Comparison of ENCODE assay signal across 13 mouse cellular contexts in the genomic region with DNA sequence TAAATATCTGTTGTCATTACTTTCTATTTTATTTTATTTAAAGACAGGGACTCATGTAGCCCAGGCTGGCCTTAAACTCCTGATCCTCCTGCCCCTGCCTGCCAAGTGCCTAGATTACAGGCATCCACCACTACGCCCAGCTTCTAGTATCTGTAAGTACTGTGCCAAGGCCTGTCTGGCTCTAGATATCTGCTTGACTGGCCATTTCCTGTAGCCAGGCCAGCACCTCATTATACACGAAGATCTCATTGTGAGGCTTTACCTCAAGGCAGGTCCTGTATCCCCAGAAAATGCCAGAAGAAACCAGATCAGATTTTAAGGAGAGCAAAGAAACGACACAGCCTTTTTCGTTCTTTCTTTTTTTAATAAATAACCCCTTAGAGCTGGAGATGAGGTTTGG. TPM values are rescaled to one million over a fixed set of nuclear protein-coding genes. Genes with fewer than 3 reads are reported as not detected.
DNase-seq lines count a peak whose midpoint lies in the region; ATAC-seq and TF ChIP-seq lines count a peak whose summit lies in the region.
"Had no signal": no experiment of that assay in that cellular context is flagged by ENCODE, and none has a peak within 500 bp of the region (broad histone marks: within the 10 kb centered on the region; RNA-seq: fewer than 3 reads in every experiment).

No protein-coding gene starts in this region.

- TF ChIP-seq EP300 in heart, postnatal 0 days (IDR thresholded peaks at IDR 0.05; ENCODE audit: low read depth), result no peak

- H3K4me3 ChIP-seq in forebrain, embryonic 13.5 days, result no peak overlapping the region
- no peak overlapping the region for H3K4me3 ChIP-seq in forebrain, embryonic 16.5 days (replicated peaks; ENCODE audit: low read length)
- H3K4me3 ChIP-seq in heart, postnatal 0 days (ENCODE audit: low read depth, low read length), result no peak overlapping the region
- no peak overlapping the region for H3K4me3 ChIP-seq in heart, embryonic 10.5 days
- peak overlapping the region; percentile 5; the same call in 1 of the 2 replicates for H3K4me3 ChIP-seq in layer of hippocampus, adult 2 months
- H3K4me3 ChIP-seq: limb, embryonic 15.5 days; megakaryocyte, embryonic 14.5 days; midbrain, embryonic 15.5 days; neural tube, embryonic 12.5 days had no signal

- no peak overlapping the region for H3K4me2 ChIP-seq in forebrain, embryonic 13.5 days
- no peak overlapping the region for H3K4me2 ChIP-seq in forebrain, embryonic 16.5 days (ENCODE audit: low read length)
- peak overlapping the region; percentile 47; the same call in 1 of the 2 replicates for H3K4me2 ChIP-seq in heart, postnatal 0 days (ENCODE audit: low read depth, low read length)
- H3K4me2 ChIP-seq: limb, embryonic 15.5 days; lung, embryonic 14.5 days; midbrain, embryonic 15.5 days; neural tube, embryonic 12.5 days had no signal

- H3K9ac ChIP-seq in forebrain, embryonic 13.5 days, result no peak overlapping the region
- no peak overlapping the region for H3K9ac ChIP-seq in forebrain, embryonic 16.5 days (replicated peaks; ENCODE audit: low read depth, low read length)
- H3K9ac ChIP-seq in heart, postnatal 0 days (replicated peaks; ENCODE audit: low read depth, low read length), result no peak overlapping the region
- H3K9ac ChIP-seq: limb, embryonic 15.5 days; liver, embryonic 14.5 days; lung, embryonic 14.5 days; midbrain, embryonic 15.5 days; neural tube, embryonic 12.5 days had no signal

- no peaks in the 10 kb centered on the region for H3K9me3 ChIP-seq in forebrain, embryonic 13.5 days (replicated peaks)
- H3K9me3 ChIP-seq in forebrain, embryonic 16.5 days (ENCODE audit: control insufficient read depth, low read length), result no peaks in the 10 kb centered on the region
- H3K9me3 ChIP-seq in heart, postnatal 0 days (replicated peaks; ENCODE audit: control insufficient read depth, low read length), result no peaks in the 10 kb centered on the region
- no peaks in the 10 kb centered on the region for H3K9me3 ChIP-seq in heart, embryonic 10.5 days
- H3K9me3 ChIP-seq: limb, embryonic 15.5 days; megakaryocyte, embryonic 14.5 days; midbrain, embryonic 15.5 days; neural tube, embryonic 12.5 days had no signal

- DNase-seq in heart, postnatal 0 days (ENCODE audit: low spot score), result no peak
- DNase-seq in heart, embryonic 10.5 days (ENCODE audit: low spot score), result no peak
- no peak for DNase-seq in layer of hippocampus, adult 2 months (ENCODE audit: low spot score in 2 of 2)
- DNase-seq in layer of hippocampus, adult 8-10 months (ENCODE audit: low spot score in 2 of 2), result no peak
- no peak for DNase-seq in right cerebral cortex, postnatal 4 days

- WGBS in forebrain, embryonic 13.5 days, result 94% methylated on average over 4 of the region's 4 CpGs
- WGBS in forebrain, embryonic 16.5 days, result 91% methylated on average over 4 of the region's 4 CpGs
- WGBS in heart, postnatal 0 days, result 69% methylated on average over 4 of the region's 4 CpGs
- 86% methylated on average over 4 of the region's 4 CpGs for WGBS in heart, embryonic 10.5 days

- ATAC-seq in forebrain, embryonic 13.5 days, result no peak
- no peak for ATAC-seq in forebrain, embryonic 16.5 days
- ATAC-seq in heart, postnatal 0 days (ENCODE audit: insufficient read depth, low read depth), result no peak
- ATAC-seq: midbrain, embryonic 15.5 days had no signal

- no peak for TF ChIP-seq CTCF in heart, postnatal 0 days (IDR thresholded peaks at IDR 0.05; ENCODE audit: low read depth)
- TF ChIP-seq CTCF in layer of hippocampus, adult 2 months (conservative IDR thresholded peaks at IDR 0.05), result no peak

- peaks cover 14% of the 10 kb centered on the region for H3K4me1 ChIP-seq in forebrain, embryonic 13.5 days
- peaks cover 8% of the 10 kb centered on the region for H3K4me1 ChIP-seq in forebrain, embryonic 16.5 days (replicated peaks; ENCODE audit: control insufficient read depth, insufficient read depth, low read length)
- H3K4me1 ChIP-seq in heart, postnatal 0 days (ENCODE audit: control insufficient read depth, insufficient read depth), result peaks cover 15% of the 10 kb centered on the region
- H3K4me1 ChIP-seq in heart, embryonic 10.5 days, result peaks cover 41% of the 10 kb centered on the region

- no peaks in the 10 kb centered on the region for H3K27me3 ChIP-seq in forebrain, embryonic 13.5 days
- H3K27me3 ChIP-seq in forebrain, embryonic 16.5 days (replicated peaks; ENCODE audit: control insufficient read depth, insufficient read depth, low read length), result no peaks in the 10 kb centered on the region
- no peaks in the 10 kb centered on the region for H3K27me3 ChIP-seq in heart, postnatal 0 days (ENCODE audit: control insufficient read depth, insufficient read depth, low read length)
- no peaks in the 10 kb centered on the region for H3K27me3 ChIP-seq in heart, embryonic 10.5 days (ENCODE audit: insufficient read depth, poor library complexity, severe bottlenecking)
- H3K27me3 ChIP-seq: limb, embryonic 15.5 days; megakaryocyte, embryonic 14.5 days; midbrain, embryonic 15.5 days; neural tube, embryonic 12.5 days had no signal

- peak overlapping the region; percentile 21; the same call in 1 of the 2 replicates for H3K27ac ChIP-seq in forebrain, embryonic 13.5 days
- H3K27ac ChIP-seq in forebrain, embryonic 16.5 days (ENCODE audit: low read length), result no peak overlapping the region
- peak overlapping the region; percentile 76 for H3K27ac ChIP-seq in heart, postnatal 0 days (ENCODE audit: low read depth)
- H3K27ac ChIP-seq in heart, embryonic 10.5 days, result no peak overlapping the region
- peak overlapping the region; percentile 73; the same call in 1 of the 2 replicates for H3K27ac ChIP-seq in layer of hippocampus, adult 2 months
- H3K27ac ChIP-seq: liver, embryonic 14.5 days; neural tube, embryonic 12.5 days had no signal

- H3K36me3 ChIP-seq in forebrain, embryonic 13.5 days (ENCODE audit: poor library complexity, severe bottlenecking), result peaks cover 16% of the 10 kb centered on the region
- no peaks in the 10 kb centered on the region for H3K36me3 ChIP-seq in forebrain, embryonic 16.5 days (ENCODE audit: control insufficient read depth, insufficient read depth)
- H3K36me3 ChIP-seq in heart, postnatal 0 days (replicated peaks; ENCODE audit: control insufficient read depth, insufficient read depth, low read length), result no peaks in the 10 kb centered on the region
- peaks cover 24% of the 10 kb centered on the region for H3K36me3 ChIP-seq in heart, embryonic 10.5 days
- H3K36me3 ChIP-seq: midbrain, embryonic 15.5 days had no signal

RNA-seq across cellular contexts. Expression of a gene that starts 4.8 kb away (rescaled TPM):
- polyA plus RNA-seq in forebrain, embryonic 13.5 days (2015; fragmentation: Nextera tagmentation; extraction: Ambion mirVana), result 24.7 and 25.4 TPM in 2 replicates
- 23.5 and 24.4 TPM in 2 replicates for polyA plus RNA-seq in forebrain, embryonic 16.5 days (2015; fragmentation: Nextera tagmentation; extraction: Ambion mirVana)
- total RNA-seq in heart, postnatal 0 days (2014; rRNA removed; ENCODE audit: low replicate concordance), result 3.5 and 11.0 TPM in 2 replicates
- polyA plus RNA-seq in heart, postnatal 0 days (2015; fragmentation: Nextera tagmentation; extraction: Ambion mirVana), result 12.5 and 13.1 TPM in 2 replicates
- polyA plus RNA-seq in heart, embryonic 10.5 days (2016; fragmentation: Nextera tagmentation; extraction: Ambion mirVana), result 11.8 and 13.7 TPM in 2 replicates
- total RNA-seq in layer of hippocampus, adult 2 months (2021), result 1 to 10 TPM; 4.0 to 5.5 TPM
- total RNA-seq in layer of hippocampus, adult 8-10 months (2022), result 1 to 10 TPM; 4.9 to 6.1 (median 5.3) TPM

RNA-seq across cellular contexts. Expression of a gene that starts 12.2 kb away (rescaled TPM):
- polyA plus RNA-seq in forebrain, embryonic 13.5 days (2015; fragmentation: Nextera tagmentation; extraction: Ambion mirVana), result 9.3 and 13.4 TPM in 2 replicates
- 12.5 and 12.7 TPM in 2 replicates for polyA plus RNA-seq in forebrain, embryonic 16.5 days (2015; fragmentation: Nextera tagmentation; extraction: Ambion mirVana)
- total RNA-seq in heart, postnatal 0 days (2014; rRNA removed; ENCODE audit: low replicate concordance), result 7.5 and 35.0 TPM in 2 replicates
- polyA plus RNA-seq in heart, postnatal 0 days (2015; fragmentation: Nextera tagmentation; extraction: Ambion mirVana), result 3.7 and 5.0 TPM in 2 replicates
- 10.7 and 12.8 TPM in 2 replicates for polyA plus RNA-seq in heart, embryonic 10.5 days (2016; fragmentation: Nextera tagmentation; extraction: Ambion mirVana)
- total RNA-seq in layer of hippocampus, adult 2 months (2021), result 10 to 100 TPM; 17.1 to 18.5 TPM
- 10 to 100 TPM; 15.5 to 24.3 (median 19.8) TPM for total RNA-seq in layer of hippocampus, adult 8-10 months (2022)

RNA-seq across cellular contexts. Expression of a gene that starts 58.2 kb away (rescaled TPM):
- 5.5 and 8.1 TPM in 2 replicates for polyA plus RNA-seq in forebrain, embryonic 13.5 days (2015; fragmentation: Nextera tagmentation; extraction: Ambion mirVana)
- 20.8 and 29.8 TPM in 2 replicates for polyA plus RNA-seq in forebrain, embryonic 16.5 days (2015; fragmentation: Nextera tagmentation; extraction: Ambion mirVana)
- not detected in 2 replicates for total RNA-seq in heart, postnatal 0 days (2014; rRNA removed; ENCODE audit: low replicate concordance)
- 0.11 TPM in 1 of 2 replicates, not detected in the other for polyA plus RNA-seq in heart, postnatal 0 days (2015; fragmentation: Nextera tagmentation; extraction: Ambion mirVana)
- 0.59 and 0.68 TPM in 2 replicates for polyA plus RNA-seq in heart, embryonic 10.5 days (2016; fragmentation: Nextera tagmentation; extraction: Ambion mirVana)
- total RNA-seq in layer of hippocampus, adult 2 months (2021), result 100 to 1,000 TPM; 394 to 431 TPM
- total RNA-seq in layer of hippocampus, adult 8-10 months (2022), result 100 to 1,000 TPM; 370 to 420 (median 399) TPM
- polyA plus RNA-seq: liver, embryonic 14.5 days had no signal

Comparison
In these comparisons a context has a peak if more than half of its experiments do, and no peak if none do; other contexts are left out.
1. H3K27ac ChIP-seq: peak in forebrain, embryonic 13.5 days (single experiment), heart, postnatal 0 days (single experiment) and layer of hippocampus, adult 2 months (single experiment); none in forebrain, embryonic 16.5 days (single experiment) and heart, embryonic 10.5 days (single experiment).